Mouse (Mus musculus): ENCODE data around the gene Eef1a2.

The Eef1a2 gene

DNA sequence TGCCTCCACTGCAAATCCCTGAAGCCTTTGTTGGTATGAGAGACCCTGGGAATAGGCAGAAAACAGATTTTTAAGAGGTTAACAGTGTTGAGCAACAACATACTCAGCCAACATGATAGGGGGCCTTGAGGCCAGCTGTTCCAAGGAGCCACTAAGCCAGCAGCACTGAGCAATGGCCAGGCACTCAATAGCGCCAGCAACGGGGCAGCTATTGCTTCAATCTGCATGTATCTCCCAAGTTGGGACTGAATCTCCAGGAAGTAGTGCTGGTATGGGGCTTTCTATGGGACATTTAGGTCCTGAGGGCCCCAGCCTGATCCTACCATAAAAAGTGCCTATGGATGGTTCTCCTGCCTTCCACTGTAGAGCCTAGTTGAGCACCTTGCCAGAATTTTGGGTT is 1.7 kb upstream of the Eef1a2 start:
- DNase-seq (ENCODE audit: low spot score) = no peak

DNA sequence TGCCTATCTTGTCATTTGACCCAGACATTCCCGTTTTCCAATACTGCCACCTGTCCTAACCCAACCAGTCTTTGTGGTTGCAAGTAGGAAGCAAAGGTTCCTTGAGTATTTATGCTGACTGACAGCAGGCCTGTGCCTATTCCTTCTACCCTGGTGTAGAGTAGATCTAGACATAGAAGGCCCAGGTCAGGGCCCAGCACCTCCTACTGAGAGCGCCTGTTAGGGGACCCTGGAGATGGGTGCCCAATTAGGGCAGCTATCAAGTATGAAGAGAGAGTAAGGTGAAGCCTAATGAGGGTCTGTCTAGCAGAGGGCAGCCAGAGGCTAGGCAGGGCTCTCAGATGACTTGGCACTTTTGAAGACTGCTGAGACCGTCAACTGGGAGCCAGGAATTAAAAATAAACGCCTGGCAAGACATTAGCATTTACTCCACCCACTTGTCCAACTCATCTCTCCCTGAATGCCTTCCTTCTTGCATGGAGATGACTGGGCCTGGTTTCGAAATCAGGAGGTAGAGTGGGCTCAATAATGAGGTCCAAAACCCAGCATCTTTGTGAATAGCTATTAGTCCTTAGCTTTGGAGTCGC is 995 bp upstream of the Eef1a2 start:
- no peak for DNase-seq (ENCODE audit: low spot score)

DNA sequence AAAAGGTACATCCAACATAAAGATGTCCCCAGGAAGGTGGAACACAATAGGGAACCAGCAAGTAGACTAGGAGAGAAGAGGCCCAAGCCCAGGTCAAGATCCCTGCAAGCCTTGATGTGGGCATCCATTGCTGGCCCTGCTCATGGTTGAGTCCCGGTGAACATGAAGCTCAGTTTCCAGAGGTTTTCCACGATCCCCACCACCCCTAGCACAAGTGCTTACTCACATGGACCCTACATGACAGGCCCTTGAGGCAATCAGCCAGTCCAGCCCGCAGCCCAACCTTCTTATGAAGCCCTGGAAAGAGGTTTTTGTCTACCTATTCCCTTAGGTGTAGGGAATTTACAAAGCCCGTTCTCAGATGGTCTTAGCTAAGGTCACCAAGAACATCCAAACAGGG is 366 bp upstream of the Eef1a2 start:
- DNase-seq (ENCODE audit: low spot score) = no peak

DNA sequence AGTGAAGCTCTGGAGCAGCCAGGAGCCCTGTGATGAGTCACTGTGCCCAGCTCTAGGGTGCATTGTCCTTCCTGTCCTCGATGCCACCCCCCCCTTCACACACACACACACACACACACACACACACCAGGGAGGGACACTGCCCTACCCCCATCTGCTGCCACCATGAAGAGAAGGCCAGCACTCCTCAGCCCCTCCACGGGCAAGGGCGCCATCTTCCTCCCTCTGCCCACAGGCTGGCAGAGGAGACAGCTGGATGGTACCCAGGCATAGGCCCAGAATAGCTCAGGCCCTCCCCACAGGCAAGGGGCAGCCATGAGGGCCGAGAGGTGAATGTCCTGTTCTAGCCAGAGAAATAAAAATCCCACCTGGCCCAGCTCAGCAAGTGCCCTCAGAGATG is 1.0 kb downstream of the Eef1a2 start:
- DNase-seq (ENCODE audit: low spot score) = peak; percentile 81

DNA sequence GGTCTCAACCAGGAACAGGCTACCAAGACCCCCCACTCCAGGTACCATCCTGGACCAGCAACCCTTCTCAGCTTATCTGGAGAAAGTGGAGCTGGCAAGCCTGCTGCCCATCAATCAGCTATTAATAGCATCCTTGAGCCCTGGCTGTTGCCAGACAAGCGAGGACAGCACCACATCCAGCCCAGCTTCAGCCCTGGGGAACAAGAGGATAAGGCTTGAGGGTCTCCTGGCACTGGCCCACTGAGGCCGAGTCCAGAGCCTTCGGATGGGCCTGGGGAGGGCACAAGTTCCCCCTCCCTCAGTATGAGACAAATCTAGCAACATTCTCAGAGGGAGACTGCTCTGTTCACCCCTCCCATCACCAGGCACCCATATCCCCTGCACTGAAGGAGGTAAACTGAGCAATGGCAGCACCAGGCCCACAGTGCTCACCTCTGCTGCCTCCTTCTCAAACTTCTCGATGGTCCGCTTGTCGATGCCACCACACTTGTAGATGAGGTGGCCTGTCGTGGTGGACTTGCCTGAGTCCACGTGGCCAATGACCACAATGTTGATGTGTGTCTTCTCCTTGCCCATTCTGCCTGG is 1.9 kb downstream of the Eef1a2 start:
- DNase-seq (ENCODE audit: low spot score) = no peak

DNA sequence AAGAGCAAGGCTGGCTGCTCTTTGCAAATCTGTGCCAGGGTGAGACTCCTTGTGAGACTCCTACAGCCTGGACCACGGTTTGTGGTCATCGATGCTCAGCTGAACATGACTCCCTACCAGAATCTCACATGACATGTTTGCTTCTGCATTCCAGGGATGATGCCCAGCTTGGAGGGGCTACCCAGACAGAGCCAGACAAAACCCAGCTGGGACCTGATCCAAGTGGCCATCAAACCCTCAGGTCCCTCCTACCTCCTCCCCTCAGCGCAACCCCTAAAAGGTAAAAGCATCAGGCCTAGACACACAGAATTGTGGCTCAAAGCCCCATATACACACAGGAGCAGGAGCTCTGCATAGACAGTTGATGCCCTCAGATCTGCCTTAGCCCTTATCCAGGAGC is 2.5 kb downstream of the Eef1a2 start:
- DNase-seq (ENCODE audit: low spot score) = no peak

DNA sequence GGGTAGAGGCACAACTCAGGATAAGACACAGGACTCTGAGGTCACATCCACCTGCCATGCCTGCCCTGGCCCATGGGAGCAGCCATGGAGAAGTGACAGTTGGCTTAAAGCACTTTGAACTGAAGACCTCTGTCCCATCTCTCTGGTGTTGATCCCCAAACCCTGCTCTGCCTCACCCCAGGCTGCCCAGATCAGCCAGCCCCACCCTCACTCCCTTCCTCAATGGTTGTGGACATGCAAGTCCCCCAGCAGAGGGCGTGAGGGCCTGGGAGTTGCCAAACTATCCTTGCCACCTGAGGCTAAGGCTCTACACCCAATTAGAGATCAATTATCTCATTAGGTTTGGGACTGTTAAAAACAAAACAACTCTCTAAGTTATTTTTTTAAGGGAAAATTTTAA is 3.0 kb downstream of the Eef1a2 start:
- DNase-seq (ENCODE audit: low spot score) = peak; percentile 54

DNA sequence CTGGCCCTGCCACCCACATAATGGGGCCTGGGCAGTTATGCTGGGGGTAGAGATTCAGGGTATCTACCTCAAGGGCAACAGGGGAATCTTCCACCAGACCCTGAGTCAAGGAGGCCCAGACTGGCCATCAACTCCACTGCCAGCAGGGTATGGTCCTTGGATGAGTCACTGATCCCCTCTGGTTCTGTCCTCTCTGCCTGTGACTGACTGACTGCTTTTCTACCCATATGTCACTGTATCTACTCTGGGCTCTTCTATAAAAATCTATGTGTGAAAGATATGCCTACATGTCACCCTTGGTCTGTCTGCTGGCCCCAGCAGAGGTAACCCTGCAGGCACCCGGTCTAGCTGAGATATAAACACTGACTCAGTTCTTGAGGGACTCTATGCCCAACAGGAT is 3.7 kb downstream of the Eef1a2 start:
- no peak for DNase-seq (ENCODE audit: low spot score)

DNA sequence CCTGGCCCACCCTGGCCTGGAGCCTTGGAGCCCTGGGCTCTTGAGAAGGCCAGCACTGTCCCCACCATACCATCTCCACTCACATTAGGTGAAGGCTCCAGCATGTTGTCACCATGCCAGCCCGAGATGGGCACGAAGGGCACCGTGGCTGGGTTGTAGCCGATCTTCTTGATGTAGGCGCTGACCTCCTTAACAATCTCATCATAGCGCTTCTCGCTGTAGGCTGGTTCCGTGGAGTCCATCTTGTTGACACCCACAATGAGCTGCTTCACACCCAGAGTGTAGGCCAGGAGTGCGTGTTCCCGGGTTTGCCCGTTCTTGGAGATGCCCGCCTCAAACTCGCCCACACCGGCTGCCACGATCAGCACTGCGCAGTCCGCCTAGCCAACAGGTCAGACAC is 4.1 kb downstream of the Eef1a2 start:
- no peak for DNase-seq (ENCODE audit: low spot score)

DNA sequence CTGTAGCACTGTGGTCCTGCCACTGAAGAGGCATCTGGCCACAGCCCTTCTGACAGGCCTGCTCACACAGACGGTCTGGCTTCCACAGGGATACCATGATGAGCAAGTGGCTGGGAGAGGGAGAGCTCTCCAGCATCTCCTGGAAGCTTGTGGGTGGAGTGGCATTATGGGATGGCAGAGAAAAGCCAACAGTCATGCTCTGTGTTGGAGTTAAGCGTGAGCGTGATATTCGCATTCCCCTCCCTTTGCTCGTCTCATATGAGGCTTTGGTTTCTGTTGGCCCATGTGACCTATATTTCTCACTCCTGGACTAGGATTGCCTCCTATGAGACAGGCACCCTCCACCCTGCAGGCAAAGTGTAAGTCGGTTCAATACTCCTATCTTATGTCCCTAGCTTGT is 6.5 kb downstream of the Eef1a2 start:
- peak; percentile 47 for DNase-seq (ENCODE audit: low spot score)

DNA sequence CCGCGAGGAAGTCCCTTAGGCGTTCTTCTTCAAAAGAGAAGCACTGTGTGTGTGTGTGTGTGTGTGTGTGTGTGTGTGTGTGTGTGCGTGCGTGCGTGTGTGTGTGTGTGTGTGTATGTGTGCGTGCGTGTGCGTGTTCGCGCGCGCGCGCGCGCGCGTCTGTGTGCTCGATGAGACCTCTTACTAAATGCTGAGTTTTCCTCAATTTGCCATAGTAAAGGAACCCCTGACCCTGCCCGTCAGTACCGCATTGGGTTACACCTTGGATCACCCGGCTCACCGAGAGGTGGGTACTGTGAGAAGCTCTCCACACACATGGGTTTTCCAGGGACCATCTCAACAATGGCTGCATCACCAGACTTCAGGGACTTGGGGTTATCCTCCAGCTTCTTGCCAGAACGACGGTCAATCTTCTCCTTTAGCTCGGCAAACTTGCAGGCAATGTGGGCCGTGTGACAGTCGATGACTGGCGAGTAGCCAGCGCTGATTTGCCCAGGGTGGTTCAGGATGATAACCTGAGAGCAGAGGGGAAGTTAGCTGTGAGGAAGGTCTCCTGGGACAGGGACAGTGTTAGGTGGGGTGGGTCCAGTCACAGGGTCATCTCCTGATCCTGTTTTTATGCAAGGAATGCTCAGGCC is 8.4 kb downstream of the Eef1a2 start:
- no peak for DNase-seq (ENCODE audit: low spot score)

DNA sequence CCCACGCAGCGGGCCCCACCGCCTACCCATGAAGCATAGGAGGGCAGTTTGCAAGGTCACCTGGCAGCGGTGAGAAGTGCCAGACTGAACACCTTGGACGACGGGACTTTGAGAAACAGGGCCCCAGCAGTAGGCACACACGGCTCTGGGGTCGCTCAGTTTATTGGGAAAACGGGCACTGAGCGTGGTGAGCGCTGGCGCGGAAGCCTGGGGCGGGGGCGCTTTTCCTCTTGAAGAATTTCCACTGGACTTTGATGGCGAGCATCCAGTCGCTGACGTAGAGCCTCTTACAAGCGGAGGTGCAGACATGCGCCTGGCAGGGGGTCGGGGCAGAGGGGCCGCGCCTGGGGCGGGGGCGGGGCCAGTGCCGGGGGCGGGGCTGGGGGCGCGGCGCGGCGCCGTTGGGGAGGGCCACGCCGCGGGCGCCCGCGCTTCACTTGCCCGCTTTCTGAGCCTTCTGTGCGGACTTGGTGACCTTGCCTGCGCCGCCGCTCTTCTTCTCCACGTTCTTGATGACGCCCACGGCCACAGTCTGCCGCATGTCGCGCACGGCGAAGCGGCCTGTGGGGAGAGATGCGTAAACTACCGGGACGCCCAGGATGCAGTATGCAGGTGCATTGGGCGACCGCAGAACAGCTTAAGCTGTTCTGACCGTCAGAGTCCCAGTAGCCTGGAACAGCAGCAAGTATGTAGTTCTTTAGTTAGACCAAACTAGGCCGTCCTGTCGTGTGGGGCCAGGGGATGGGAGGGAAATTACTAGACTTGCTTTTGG is 9.1 kb downstream of the Eef1a2 start:
- DNase-seq (ENCODE audit: low spot score) = no peak

DNA sequence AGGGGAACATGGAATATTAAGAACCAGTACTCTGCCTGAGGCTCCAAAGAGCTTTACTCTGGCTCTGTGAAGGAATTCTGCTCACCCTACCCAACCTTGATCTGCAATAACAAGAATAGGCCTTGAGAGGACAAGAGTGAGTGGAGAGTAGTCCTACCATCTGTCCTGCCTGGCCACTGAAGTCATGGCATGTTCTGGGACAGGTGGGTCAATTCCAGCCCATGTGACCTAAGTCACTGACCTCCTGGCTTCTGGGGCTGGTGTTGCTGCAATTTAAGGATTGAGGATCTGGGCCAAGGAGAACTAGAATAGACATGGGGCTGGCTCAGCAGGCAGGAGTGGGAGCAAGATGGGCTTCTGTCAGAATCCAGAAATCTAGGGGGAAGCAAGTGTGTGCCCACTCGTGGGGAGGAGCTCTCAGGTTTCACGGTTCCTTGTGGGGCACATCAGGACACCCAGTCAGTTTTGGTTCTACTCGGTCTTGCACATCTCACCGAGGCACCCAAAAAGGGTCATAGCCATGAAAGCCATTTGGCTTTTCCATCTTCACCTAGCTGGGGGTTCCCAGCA is 9.8 kb downstream of the Eef1a2 start:
- no peak for DNase-seq (ENCODE audit: low spot score)

DNA sequence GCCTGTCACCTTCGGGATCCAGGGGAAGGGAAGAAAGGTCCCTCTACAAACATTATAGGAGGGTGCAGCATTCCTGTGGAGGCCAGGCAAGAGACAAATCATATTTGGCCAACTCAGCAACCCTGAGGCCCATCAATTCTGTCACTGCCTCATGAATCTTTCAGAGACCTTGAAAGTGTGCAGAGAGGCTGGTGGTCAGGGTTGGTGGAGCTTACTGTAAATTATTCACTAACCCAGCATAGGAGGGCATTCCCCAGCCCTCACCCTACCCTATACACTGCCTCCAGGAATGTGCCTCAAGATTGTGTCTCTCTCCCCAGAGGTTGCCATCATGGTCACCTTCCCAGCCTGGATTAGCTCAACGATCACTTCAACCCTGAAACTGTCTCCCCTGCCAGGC is 12.1 kb downstream of the Eef1a2 start:
- no peak for DNase-seq (ENCODE audit: low spot score)

DNA sequence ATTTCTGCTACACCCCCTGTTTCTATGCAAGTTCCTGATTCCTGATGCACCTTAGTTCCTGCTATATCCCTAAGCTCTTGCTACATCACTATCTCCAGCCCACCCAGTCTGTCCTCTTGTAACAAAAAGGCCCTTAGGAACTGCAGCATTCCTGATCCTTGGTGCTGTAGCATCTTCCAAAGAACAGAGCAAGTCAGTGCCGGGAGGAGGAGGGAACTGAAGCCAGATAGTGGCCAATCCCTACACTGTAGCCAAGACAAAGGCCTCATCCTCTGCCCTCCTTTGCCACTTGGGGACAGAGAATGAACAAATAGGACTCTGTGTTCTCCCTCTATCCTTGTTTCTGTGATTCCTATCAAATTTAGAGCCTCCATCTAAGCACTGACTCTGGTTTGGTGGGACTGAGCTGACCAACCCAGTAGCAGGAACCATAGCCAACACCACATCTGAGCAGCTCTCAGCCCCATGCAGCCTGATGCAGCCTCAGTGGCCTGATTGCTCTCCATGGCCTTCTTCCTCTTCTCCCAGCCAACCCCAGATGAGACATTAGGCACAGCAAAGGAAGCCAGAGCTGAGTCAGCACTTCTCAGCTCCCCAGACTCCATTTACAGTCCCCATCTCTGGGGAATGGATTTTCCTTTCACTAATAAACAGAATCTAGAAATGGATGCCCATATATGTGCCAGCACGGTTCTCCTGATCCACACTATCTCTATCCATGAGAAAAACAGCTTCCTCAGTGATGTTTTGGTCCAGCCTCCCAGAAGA is 13.1 kb downstream of the Eef1a2 start:
- DNase-seq (ENCODE audit: low spot score) = no peak

DNA sequence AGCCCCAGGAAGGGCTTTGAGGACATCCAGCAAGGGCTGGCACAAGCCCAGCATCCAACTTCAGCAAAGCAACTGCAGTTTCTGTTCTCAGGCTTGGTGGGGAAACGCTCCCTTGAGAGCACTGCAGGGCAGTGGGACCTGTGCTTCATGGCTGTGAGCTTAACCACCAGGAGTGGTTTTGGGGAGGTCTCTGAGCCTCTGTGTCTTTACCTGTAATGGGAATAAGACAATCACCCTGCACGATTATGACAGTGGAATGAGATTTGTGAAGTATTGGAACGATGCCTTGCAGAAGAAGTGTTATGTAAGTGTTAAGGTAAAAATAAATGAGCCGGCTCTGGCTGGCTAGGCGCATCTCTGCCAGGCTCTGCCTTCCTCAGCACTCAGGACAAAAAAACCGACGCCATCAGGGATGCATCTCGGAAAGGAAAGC is 14.1 kb downstream of the Eef1a2 start:
- DNase-seq (ENCODE audit: low spot score) = no peak

DNA sequence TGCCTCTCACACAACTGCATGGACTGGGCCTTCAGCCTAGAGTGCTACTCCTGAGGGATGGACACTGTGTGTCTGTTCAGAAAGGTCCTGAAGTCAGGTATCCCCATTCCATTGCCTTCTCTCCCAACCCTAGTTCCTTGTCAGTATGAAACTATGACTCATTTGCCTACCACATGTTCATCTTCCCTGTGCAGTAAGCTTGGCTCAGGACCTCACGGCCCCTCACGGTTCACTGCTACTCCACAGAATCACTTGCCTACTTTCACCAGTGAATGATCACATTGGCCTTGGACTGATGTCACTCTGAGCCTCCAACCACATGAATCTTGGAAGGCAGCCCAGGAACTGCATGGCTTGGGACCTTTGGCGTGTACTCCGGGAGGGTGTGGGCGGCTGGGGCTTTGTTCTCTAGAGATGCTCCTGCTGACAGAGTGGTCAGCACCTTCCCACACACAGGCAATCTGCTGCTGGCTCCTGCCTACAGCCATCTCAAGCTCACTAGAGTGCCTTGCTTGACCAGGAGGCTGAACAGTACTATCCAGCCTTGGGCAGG is 17.1 kb downstream of the Eef1a2 start:
- DNase-seq (ENCODE audit: low spot score) = peak; percentile 75

DNA sequence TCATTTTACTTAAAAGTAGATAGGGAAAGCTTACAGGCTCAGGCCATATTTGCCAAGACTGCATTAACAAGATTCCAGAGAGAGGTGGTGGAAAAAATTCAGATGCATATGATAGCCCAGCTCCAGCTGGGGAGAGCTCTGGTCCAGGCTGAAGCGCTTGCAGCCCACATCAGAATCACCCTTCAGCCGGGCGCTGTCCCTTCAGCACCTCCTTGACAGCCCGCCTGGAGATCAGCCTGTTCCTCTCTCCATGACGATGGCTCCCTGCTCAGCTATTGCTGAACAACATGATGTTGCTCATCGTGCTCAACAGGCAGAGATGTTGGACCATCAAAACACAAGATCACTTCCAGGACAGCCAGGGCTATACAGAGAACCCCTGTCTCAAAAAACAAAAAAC is 19.9 kb downstream of the Eef1a2 start:
- no peak for DNase-seq (ENCODE audit: low spot score)

DNA sequence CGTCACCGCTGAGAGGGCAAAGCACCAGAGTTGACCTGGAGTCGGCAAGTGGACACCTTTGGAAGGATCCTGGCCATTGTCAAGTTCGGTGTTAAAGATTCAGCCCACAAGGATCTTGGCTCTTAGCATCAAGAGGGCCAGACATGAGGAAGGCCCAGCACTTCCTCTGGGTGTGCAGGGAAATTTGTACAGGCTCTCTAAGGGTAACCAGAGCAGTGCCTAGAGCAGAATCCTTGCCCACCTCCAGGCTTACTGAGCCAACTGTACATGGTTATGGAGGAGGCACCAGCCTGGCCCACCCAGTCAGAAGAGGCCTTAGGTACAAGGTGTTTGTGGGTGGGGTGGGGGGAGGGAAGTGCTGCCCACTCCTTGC is 21.4 kb downstream of the Eef1a2 start:
- no peak for DNase-seq (ENCODE audit: low spot score)

DNA sequence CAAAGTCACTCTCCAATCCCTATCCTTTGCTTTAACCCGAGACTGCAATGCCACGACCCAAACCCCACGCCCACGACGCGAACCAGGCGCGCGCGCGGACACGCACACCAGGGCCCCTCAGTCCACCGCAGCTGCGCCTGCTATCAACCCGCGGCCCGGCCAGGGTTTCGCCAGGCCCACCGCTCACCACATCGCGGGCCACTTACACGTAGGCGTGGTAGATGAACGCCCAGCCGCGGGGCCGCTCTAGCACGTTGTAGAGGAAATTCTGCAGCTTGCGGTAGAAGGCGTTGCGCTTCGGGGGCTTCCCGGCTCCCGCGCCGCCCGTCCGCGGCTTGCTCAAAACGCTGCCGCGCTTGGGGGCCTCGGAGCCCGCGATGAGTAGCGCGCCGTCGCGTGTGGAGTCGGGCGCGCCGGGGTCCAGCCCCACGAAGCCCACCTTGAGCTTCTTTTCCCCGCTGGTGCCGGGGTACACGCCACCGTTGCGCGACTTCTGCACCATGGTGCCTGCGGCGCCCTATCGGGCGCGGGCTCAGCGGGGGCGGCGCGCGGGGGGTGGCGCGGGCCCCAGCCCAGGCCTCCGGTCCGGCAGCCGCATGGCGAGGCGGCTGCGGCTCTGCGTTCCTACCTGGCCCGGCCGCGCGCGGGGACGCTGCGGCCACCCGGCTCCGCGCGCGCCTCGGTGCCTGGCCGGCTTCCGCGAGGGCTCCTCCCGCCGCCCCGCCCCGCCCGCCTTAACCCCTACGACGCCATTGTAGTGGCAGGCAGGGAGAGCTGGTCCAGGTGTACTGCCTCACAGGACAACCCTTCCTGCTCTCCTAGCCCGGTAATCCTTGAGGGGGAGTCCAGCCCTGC is 22.0 kb downstream of the Eef1a2 start, which contains the start of gene Kcnq2:
Gene Kcnq2, minus strand, starts transcription at position 710 of the 855 bp plus-strand sequence.
- peak; percentile 65 for DNase-seq (ENCODE audit: low spot score)

All from MN1 (cell line).